20 mouse cellular contexts compared by ENCODE assay signal in genomic region chr14:106193583-106193982, GRCm38 (mm10).
DNase-seq lines count a peak whose midpoint lies in the region; ATAC-seq and TF ChIP-seq lines count a peak whose summit lies in the region.
"Had no signal": no experiment of that assay in that cellular context is flagged by ENCODE, and none has a peak within 500 bp of the region (broad histone marks: within the 10 kb centered on the region; RNA-seq: fewer than 3 reads in every experiment).

No protein-coding gene starts in this region.

- intact Hi-C loops in gastrocnemius, adult 2 months (cut with DNase I) = no loop called here

- peak overlapping the region; percentile 56 for H3K27ac ChIP-seq in gastrocnemius, adult 2 months
- H3K27ac ChIP-seq in macrophage = peak overlapping the region; percentile 29
- H3K27ac ChIP-seq: embryonic facial prominence, embryonic 10.5 days; forebrain, embryonic 13.5 days; heart, embryonic 13.5 days; hindbrain, embryonic 12.5 days had no signal

- TF ChIP-seq CTCF in gastrocnemius, adult 2 months (IDR thresholded peaks at IDR 0.05) = no peak

- peaks cover 10% of the 10 kb centered on the region for H3K4me1 ChIP-seq in megakaryocyte, embryonic 14.5 days
- H3K4me1 ChIP-seq: hindbrain, embryonic 12.5 days had no signal

- no peaks in the 10 kb centered on the region for H3K27me3 ChIP-seq in megakaryocyte, embryonic 14.5 days (replicated peaks)
- H3K27me3 ChIP-seq: forebrain, embryonic 13.5 days; heart, embryonic 13.5 days; hindbrain, embryonic 12.5 days had no signal

- H3K79me2 ChIP-seq in macrophage (ENCODE audit: inconsistent target) = no peaks in the 10 kb centered on the region

- no peak for DNase-seq in gastrocnemius, adult 2 months
- DNase-seq in gastrocnemius, adult 8-10 months (ENCODE audit: low spot score in 2 of 2) = no peak
- no peak for DNase-seq in right cerebral cortex, adult 18-20 months
- no peak for DNase-seq in spleen, postnatal 14 days (ENCODE audit: low spot score in 2 of 2)
- no peak for DNase-seq in cerebellum, adult 18-20 months
- DNase-seq: adrenal gland, adult 8-10 months; B cell, adult 2 months; cerebellum, adult 11-12 months; cerebellum, adult 9-11 months; forebrain, postnatal 0 days; gastrocnemius, postnatal 36 days; heart, postnatal 36 days had no signal

- 65% methylated on average over 2 of the region's 2 CpGs for WGBS in macrophage (ENCODE audit: missing documents)

- H3K36me3 ChIP-seq in megakaryocyte, embryonic 14.5 days (replicated peaks; ENCODE audit: low read length) = no peaks in the 10 kb centered on the region
- H3K36me3 ChIP-seq in macrophage (ENCODE audit: inconsistent target) = no peaks in the 10 kb centered on the region
- H3K36me3 ChIP-seq: embryonic facial prominence, embryonic 10.5 days; heart, embryonic 13.5 days; hindbrain, embryonic 12.5 days had no signal

- no peak for ATAC-seq in megakaryocyte, adult 5-6 weeks (ENCODE audit: poor library complexity, severe bottlenecking)
- ATAC-seq: forebrain, embryonic 13.5 days; forebrain, postnatal 0 days; hindbrain, embryonic 16.5 days had no signal

- no peak overlapping the region for H3K4me3 ChIP-seq in gastrocnemius, adult 2 months
- H3K4me3 ChIP-seq in megakaryocyte, embryonic 14.5 days (replicated peaks) = peak overlapping the region; percentile 81
- no peak overlapping the region for H3K4me3 ChIP-seq in macrophage (ENCODE audit: inconsistent target)
- H3K4me3 ChIP-seq: embryonic facial prominence, embryonic 10.5 days; forebrain, embryonic 13.5 days; heart, embryonic 13.5 days; hindbrain, embryonic 12.5 days had no signal

- H3K9me3 ChIP-seq in megakaryocyte, embryonic 14.5 days = no peaks in the 10 kb centered on the region
- H3K9me3 ChIP-seq: embryonic facial prominence, embryonic 10.5 days; forebrain, embryonic 13.5 days; heart, embryonic 13.5 days; hindbrain, embryonic 12.5 days had no signal
